8 mouse cellular contexts compared by ENCODE assay signal in genomic region chr7:100160006-100160405, GRCm38 (mm10). TPM values are rescaled to one million over a fixed set of nuclear protein-coding genes. Genes with fewer than 3 reads are reported as not detected.
DNase-seq lines count a peak whose midpoint lies in the region; ATAC-seq and TF ChIP-seq lines count a peak whose summit lies in the region.

No protein-coding gene starts in this region.

- peak overlapping the region; percentile 99 for H3K4me2 ChIP-seq in lung, postnatal 0 days (replicated peaks; ENCODE audit: low read depth, low read length)
- H3K4me2 ChIP-seq in hindbrain, embryonic 12.5 days (replicated peaks) = peak overlapping the region; percentile 78
- peak overlapping the region; percentile 82 for H3K4me2 ChIP-seq in midbrain, embryonic 14.5 days (ENCODE audit: low read length)

- no peaks in the 10 kb centered on the region; the same call in 1 of the 2 replicates for H3K4me1 ChIP-seq in lung, postnatal 0 days (ENCODE audit: insufficient read depth, low read depth, low read length)
- peaks cover 6% of the 10 kb centered on the region for H3K4me1 ChIP-seq in hindbrain, embryonic 12.5 days
- H3K4me1 ChIP-seq in midbrain, embryonic 14.5 days (ENCODE audit: control insufficient read depth, insufficient read depth, low read length) = peaks cover 6% of the 10 kb centered on the region; the same call in 1 of the 2 replicates

- peak; percentile 39 to 80 for DNase-seq in adrenal gland, adult (ENCODE audit: inconsistent age in 2 of 2, low spot score in 1 of 2)
- DNase-seq in adrenal gland, postnatal 4 days (ENCODE audit: low spot score in 2 of 2) = no peak
- DNase-seq in lung, postnatal 0 days (ENCODE audit: low spot score) = peak; percentile 16
- DNase-seq in lung, postnatal 10 days = no peak
- DNase-seq in midbrain, embryonic 14.5 days = no peak
- DNase-seq in ovary, adult 18-20 months (ENCODE audit: low spot score) = no peak
- no peak for DNase-seq in left cerebral cortex, adult 8-10 months (ENCODE audit: low spot score in 2 of 2)

- 56% methylated on average over 7 of the region's 7 CpGs for WGBS in lung, postnatal 0 days
- 79% methylated on average over 7 of the region's 7 CpGs for WGBS in hindbrain, embryonic 12.5 days
- 68% methylated on average over 7 of the region's 7 CpGs for WGBS in midbrain, embryonic 14.5 days

- no peaks in the 10 kb centered on the region for H3K27me3 ChIP-seq in lung, postnatal 0 days (replicated peaks; ENCODE audit: insufficient read depth, low read length)
- peaks cover 10% of the 10 kb centered on the region; the same call in 1 of the 2 replicates for H3K27me3 ChIP-seq in hindbrain, embryonic 12.5 days
- no peaks in the 10 kb centered on the region; the same call in 1 of the 2 replicates for H3K27me3 ChIP-seq in midbrain, embryonic 14.5 days (ENCODE audit: control insufficient read depth, insufficient read depth, low read length)

- ATAC-seq in lung, postnatal 0 days = peak; percentile 4; the same call in 1 of the 2 replicates
- ATAC-seq in hindbrain, embryonic 12.5 days (ENCODE audit: low FRiP score) = peak; percentile 5; the same call in 1 of the 2 replicates
- no peak for ATAC-seq in midbrain, embryonic 14.5 days (ENCODE audit: low FRiP score, low TSS enrichment)

- no peaks in the 10 kb centered on the region for H3K9me3 ChIP-seq in lung, postnatal 0 days (ENCODE audit: low read length)
- no peaks in the 10 kb centered on the region for H3K9me3 ChIP-seq in hindbrain, embryonic 12.5 days (replicated peaks)
- no peaks in the 10 kb centered on the region for H3K9me3 ChIP-seq in midbrain, embryonic 14.5 days (ENCODE audit: control insufficient read depth, low read length)

- peak overlapping the region; percentile 77; the same call in 1 of the 2 replicates for H3K4me3 ChIP-seq in lung, postnatal 0 days (ENCODE audit: low read depth, low read length)
- peak overlapping the region; percentile 73 for H3K4me3 ChIP-seq in hindbrain, embryonic 12.5 days
- peak overlapping the region; percentile 78 for H3K4me3 ChIP-seq in midbrain, embryonic 14.5 days (replicated peaks; ENCODE audit: low read depth, low read length)

- no peak for TF ChIP-seq EP300 in lung, postnatal 0 days (IDR thresholded peaks at IDR 0.05)

- no peak overlapping the region for H3K9ac ChIP-seq in lung, postnatal 0 days (replicated peaks; ENCODE audit: low read depth)
- peak overlapping the region; percentile 78 for H3K9ac ChIP-seq in hindbrain, embryonic 12.5 days
- H3K9ac ChIP-seq in midbrain, embryonic 14.5 days (replicated peaks; ENCODE audit: low read length) = peak overlapping the region; percentile 77

- no peak for TF ChIP-seq CTCF in lung, postnatal 0 days (IDR thresholded peaks at IDR 0.05)

- H3K36me3 ChIP-seq in lung, postnatal 0 days (ENCODE audit: insufficient read depth, low read length) = no peaks in the 10 kb centered on the region
- H3K36me3 ChIP-seq in hindbrain, embryonic 12.5 days = no peaks in the 10 kb centered on the region
- no peaks in the 10 kb centered on the region for H3K36me3 ChIP-seq in midbrain, embryonic 14.5 days (ENCODE audit: control insufficient read depth, insufficient read depth, low read length)

- H3K27ac ChIP-seq in lung, postnatal 0 days (ENCODE audit: low read length) = peak overlapping the region; percentile 23; the same call in 1 of the 2 replicates
- H3K27ac ChIP-seq in hindbrain, embryonic 12.5 days = peak overlapping the region; percentile 88
- H3K27ac ChIP-seq in midbrain, embryonic 14.5 days (replicated peaks; ENCODE audit: low read depth, low read length) = peak overlapping the region; percentile 89

RNA-seq across cellular contexts. Expression of gene Lipt2, which starts 0.9 kb away (rescaled TPM):
- total RNA-seq in adrenal gland, postnatal 4 days (2021) = 1 to 10 TPM; 6.4 to 7.5 TPM
- polyA plus RNA-seq in lung, postnatal 0 days (2015; fragmentation: Nextera tagmentation; extraction: Ambion mirVana) = 9.7 and 12.4 TPM in 2 replicates
- 15.5 and 17.9 TPM in 2 replicates for polyA plus RNA-seq in hindbrain, embryonic 12.5 days (2016; fragmentation: Nextera tagmentation; extraction: Ambion mirVana)
- polyA plus RNA-seq in midbrain, embryonic 14.5 days (2014; fragmentation: Nextera tagmentation; extraction: Ambion mirVana) = 20.1 and 21.8 TPM in 2 replicates
- total RNA-seq in left cerebral cortex, adult 8-10 months (2022) = 1 to 10 TPM; 3.7 to 6.4 (median 5.3) TPM

RNA-seq across cellular contexts. Expression of gene Kcne3, which starts 16.3 kb away (rescaled TPM):
- total RNA-seq in adrenal gland, postnatal 4 days (2021) = 1 to 10 TPM in 1 of 2 experiments, under 1 TPM in 1; 0.79 to 2.2 TPM
- 3.3 and 4.9 TPM in 2 replicates for polyA plus RNA-seq in lung, postnatal 0 days (2015; fragmentation: Nextera tagmentation; extraction: Ambion mirVana)
- 3.2 and 4.7 TPM in 2 replicates for polyA plus RNA-seq in hindbrain, embryonic 12.5 days (2016; fragmentation: Nextera tagmentation; extraction: Ambion mirVana)
- 0.58 and 0.89 TPM in 2 replicates for polyA plus RNA-seq in midbrain, embryonic 14.5 days (2014; fragmentation: Nextera tagmentation; extraction: Ambion mirVana)
- under 1 TPM in 2 of 4 experiments, not detected in 2; 0.41 to 0.84 TPM for total RNA-seq in left cerebral cortex, adult 8-10 months (2022)

RNA-seq across cellular contexts. Expression of gene Pold3, which starts 38.6 kb away (rescaled TPM):
- 10 to 100 TPM; 45.8 to 48.8 TPM for total RNA-seq in adrenal gland, postnatal 4 days (2021)
- 18.2 and 19.3 TPM in 2 replicates for polyA plus RNA-seq in lung, postnatal 0 days (2015; fragmentation: Nextera tagmentation; extraction: Ambion mirVana)
- 64.9 and 70.2 TPM in 2 replicates for polyA plus RNA-seq in hindbrain, embryonic 12.5 days (2016; fragmentation: Nextera tagmentation; extraction: Ambion mirVana)
- polyA plus RNA-seq in midbrain, embryonic 14.5 days (2014; fragmentation: Nextera tagmentation; extraction: Ambion mirVana) = 44.3 and 47.5 TPM in 2 replicates
- 10 to 100 TPM; 33.3 to 37.1 (median 35.6) TPM for total RNA-seq in left cerebral cortex, adult 8-10 months (2022)

Comparison
In these comparisons a context has a peak if more than half of its experiments do, and no peak if none do; other contexts are left out.
1. DNase-seq: peak in adrenal gland, adult (2 of 2) and lung, postnatal 0 days (single experiment); none in adrenal gland, postnatal 4 days (0 of 2), lung, postnatal 10 days (single experiment), midbrain, embryonic 14.5 days (single experiment), ovary, adult 18-20 months (single experiment) and left cerebral cortex, adult 8-10 months (0 of 2).
2. H3K27ac ChIP-seq: peak in every context shown above with its lines; median percentile 89 in midbrain, embryonic 14.5 days; 88 in hindbrain, embryonic 12.5 days; 23 in lung, postnatal 0 days.
3. Peak in every context shown above with its lines, with median percentiles within 50 percentile points of each other: H3K4me2 ChIP-seq and H3K4me3 ChIP-seq.